Mouse (Mus musculus): ENCODE measurements around the gene Fibcd1.

The Fibcd1 gene

GRCm38 (mm10) chr2:31845896-31846691, at the start of gene Fibcd1:
Gene Fibcd1, minus strand, starts transcription at chr2:31846005.
- no peak for DNase-seq (ENCODE audit: low spot score in 2 of 2)

- no peak for DNase-seq (ENCODE audit: low spot score in 2 of 2)
These were observed 48.5 kb upstream of the Fibcd1 start for GRCm38 (mm10) chr2:31894221-31894870.

GRCm38 (mm10) chr2:31893110-31893669, 47.4 kb upstream of the Fibcd1 start:
- DNase-seq (ENCODE audit: low spot score in 2 of 2): no peak

GRCm38 (mm10) chr2:31891219-31891618, 45.4 kb upstream of the Fibcd1 start:
- DNase-seq (ENCODE audit: low spot score in 2 of 2): no peak

- DNase-seq (ENCODE audit: low spot score in 2 of 2): no peak
These were observed 43.1 kb upstream of the Fibcd1 start for GRCm38 (mm10) chr2:31888871-31889270.

- DNase-seq (ENCODE audit: low spot score in 2 of 2): peak in 1 of 2 experiments; percentile 64
These were observed 41.2 kb upstream of the Fibcd1 start, which contains the start of gene Lamc3 for GRCm38 (mm10) chr2:31887030-31887429. Gene Lamc3, plus strand, starts transcription at chr2:31887291.

GRCm38 (mm10) chr2:31884806-31885205, 39.0 kb upstream of the Fibcd1 start:
- DNase-seq (ENCODE audit: low spot score in 2 of 2): peak in 1 of 2 experiments; percentile 57

- no peak for DNase-seq (ENCODE audit: low spot score in 2 of 2)
These were observed 37.3 kb upstream of the Fibcd1 start for GRCm38 (mm10) chr2:31883061-31883460.

GRCm38 (mm10) chr2:31880868-31881267, 35.1 kb upstream of the Fibcd1 start:
- peak in 1 of 2 experiments; percentile 82 for DNase-seq (ENCODE audit: low spot score in 2 of 2)

GRCm38 (mm10) chr2:31878610-31879009, 32.8 kb upstream of the Fibcd1 start:
- no peak for DNase-seq (ENCODE audit: low spot score in 2 of 2)

- no peak for DNase-seq (ENCODE audit: low spot score in 2 of 2)
These were observed 30.6 kb upstream of the Fibcd1 start for GRCm38 (mm10) chr2:31876446-31876845.

GRCm38 (mm10) chr2:31874290-31874855, 28.6 kb upstream of the Fibcd1 start:
- no peak for DNase-seq (ENCODE audit: low spot score in 2 of 2)

GRCm38 (mm10) chr2:31870683-31871082, 24.9 kb upstream of the Fibcd1 start:
- no peak for DNase-seq (ENCODE audit: low spot score in 2 of 2)

- DNase-seq (ENCODE audit: low spot score in 2 of 2): no peak
These were observed 23.9 kb upstream of the Fibcd1 start for GRCm38 (mm10) chr2:31869692-31870091.

GRCm38 (mm10) chr2:31868538-31869164, 22.8 kb upstream of the Fibcd1 start:
- DNase-seq (ENCODE audit: low spot score in 2 of 2): no peak

GRCm38 (mm10) chr2:31867773-31868537, 22.1 kb upstream of the Fibcd1 start:
- DNase-seq (ENCODE audit: low spot score in 2 of 2): no peak

- no peak for DNase-seq (ENCODE audit: low spot score in 2 of 2)
These were observed 20.0 kb upstream of the Fibcd1 start for GRCm38 (mm10) chr2:31865794-31866193.

- no peak for DNase-seq (ENCODE audit: low spot score in 2 of 2)
These were observed 19.5 kb upstream of the Fibcd1 start for GRCm38 (mm10) chr2:31865322-31865721.

GRCm38 (mm10) chr2:31864891-31865290, 19.1 kb upstream of the Fibcd1 start:
- no peak for DNase-seq (ENCODE audit: low spot score in 2 of 2)

- DNase-seq (ENCODE audit: low spot score in 2 of 2): no peak
These were observed 18.0 kb upstream of the Fibcd1 start for GRCm38 (mm10) chr2:31863766-31864165.

- DNase-seq (ENCODE audit: low spot score in 2 of 2): no peak
These were observed 17.1 kb upstream of the Fibcd1 start for GRCm38 (mm10) chr2:31862919-31863318.
